Mouse (Mus musculus): ENCODE data around the gene Ccne1.
A peak's percentile ranks its signal among the peaks of the same experiment; 100 is the strongest.

Ccne1 gene

DNA sequence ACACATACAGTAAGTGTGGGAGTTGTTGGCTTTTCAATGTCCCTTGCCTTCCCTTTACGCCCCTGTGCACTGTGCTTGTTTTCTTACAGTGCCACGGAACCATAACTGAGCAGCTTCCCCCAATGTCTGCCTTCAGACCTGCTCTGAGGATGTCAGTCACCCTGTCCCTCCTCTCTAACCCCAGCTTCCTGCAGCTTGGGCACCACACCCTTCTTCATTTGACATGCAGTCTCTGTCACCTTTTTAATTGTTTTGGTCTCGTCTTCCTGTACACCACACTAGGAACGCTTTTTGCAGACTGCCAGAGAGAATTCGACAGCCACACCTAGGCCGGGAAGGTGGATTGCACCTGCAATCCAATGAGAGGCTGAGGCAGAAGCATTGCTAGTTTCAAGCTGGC lies 13.0 kb downstream of the Ccne1 start:
- no peak for DNase-seq (ENCODE audit: low spot score in 2 of 2)

- no peak for DNase-seq (ENCODE audit: low spot score in 2 of 2)
Measured at GRCm38 (mm10) chr7:38093101-38093500, 14.2 kb downstream of the Ccne1 start.

GRCm38 (mm10) chr7:38089930-38090675 lies 17.2 kb downstream of the Ccne1 start:
- no peak for DNase-seq (ENCODE audit: low spot score in 2 of 2)

DNA sequence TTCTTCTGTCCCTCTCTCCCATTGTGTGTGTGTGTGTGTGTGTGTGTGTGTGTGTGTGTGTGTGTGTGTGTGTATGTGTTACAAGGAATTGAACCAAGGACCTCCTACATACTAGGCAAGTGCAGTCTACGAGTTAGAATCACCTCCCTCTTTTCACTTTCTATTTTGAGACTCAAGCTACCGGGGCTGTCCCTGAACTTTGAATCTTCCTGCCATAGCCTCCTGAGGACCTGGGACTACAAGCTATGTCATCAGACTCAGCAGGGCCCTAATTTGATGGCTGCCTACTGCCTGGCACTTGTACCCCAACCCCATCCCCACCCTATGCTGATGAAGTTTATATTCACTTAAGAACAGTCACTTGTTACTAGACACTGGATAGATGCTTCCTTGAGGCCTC lies 18.9 kb downstream of the Ccne1 start:
- no peak for DNase-seq (ENCODE audit: low spot score in 2 of 2)

GRCm38 (mm10) chr7:38087856-38088255 lies 19.5 kb downstream of the Ccne1 start:
- DNase-seq (ENCODE audit: low spot score in 2 of 2), result peak; percentile 21 to 40

DNA sequence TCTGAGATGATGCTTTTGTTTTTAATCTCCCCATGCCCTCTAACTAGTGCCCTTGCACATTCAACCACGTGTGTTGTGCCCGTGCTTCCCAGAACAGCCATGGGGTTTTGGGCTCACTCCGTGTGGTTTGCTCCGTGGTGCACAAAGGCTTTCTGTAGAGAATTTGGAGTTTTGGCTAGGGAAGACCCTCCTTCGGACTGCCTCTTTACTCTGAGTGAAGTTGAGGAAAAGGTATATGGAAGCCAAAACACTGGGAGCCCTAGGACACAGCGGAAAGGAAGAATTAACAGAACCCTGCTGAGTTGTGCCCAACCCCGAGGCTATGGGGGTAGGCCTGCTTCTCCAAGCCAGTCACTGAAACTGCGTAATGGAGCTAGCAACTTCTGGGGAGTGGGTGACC lies 20.9 kb downstream of the Ccne1 start:
- no peak for DNase-seq (ENCODE audit: low spot score in 2 of 2)

- DNase-seq (ENCODE audit: low spot score in 2 of 2), result peak in 1 of 2 experiments; percentile 49
Measured at GRCm38 (mm10) chr7:38085573-38086211, 21.6 kb downstream of the Ccne1 start.

DNA sequence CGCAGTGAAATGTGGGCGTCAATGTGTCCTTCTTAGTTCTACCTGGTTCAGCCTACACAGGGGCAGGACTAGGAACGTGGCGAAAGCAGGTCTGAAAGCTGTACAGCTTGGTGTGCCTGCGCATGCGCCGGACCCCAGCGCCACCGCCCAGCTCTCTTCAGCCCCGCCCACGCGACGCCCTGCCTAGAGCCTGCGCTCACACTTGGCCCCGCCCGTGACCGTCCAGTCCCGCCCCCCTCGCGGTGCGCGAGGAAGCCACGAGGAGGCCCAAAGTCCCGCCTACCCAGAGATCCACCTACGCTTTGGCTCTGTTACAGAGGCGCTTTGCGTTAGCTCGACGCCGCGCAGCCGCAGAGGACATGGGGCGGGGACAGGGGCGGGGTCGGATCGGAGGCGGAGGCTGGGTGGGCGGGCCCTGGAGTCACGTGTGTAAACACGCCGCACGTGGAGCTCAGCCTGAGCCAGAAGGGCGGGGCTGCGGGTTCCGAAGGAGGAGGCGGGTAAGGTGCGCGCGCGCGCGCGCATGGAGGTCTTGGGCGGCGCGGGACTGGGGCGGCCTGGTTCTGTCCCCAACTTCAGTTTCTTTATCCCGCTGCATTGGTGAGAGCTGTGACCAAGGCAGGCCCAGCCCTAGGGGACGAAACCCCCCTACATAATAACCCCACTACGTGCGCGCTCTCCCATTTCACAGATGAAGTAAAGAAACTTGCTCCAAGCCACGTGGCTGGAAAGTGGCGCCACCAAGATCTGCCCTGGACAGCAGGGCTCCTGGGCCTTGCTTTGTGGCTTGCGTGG lies 22.4 kb downstream of the Ccne1 start:
- peak; percentile 99 for DNase-seq (ENCODE audit: low spot score in 2 of 2)

GRCm38 (mm10) chr7:38082971-38083370 lies 24.4 kb downstream of the Ccne1 start:
- DNase-seq (ENCODE audit: low spot score in 2 of 2), result no peak

- DNase-seq (ENCODE audit: low spot score in 2 of 2), result no peak
Measured at GRCm38 (mm10) chr7:38077189-38077588, 30.1 kb downstream of the Ccne1 start.

DNA sequence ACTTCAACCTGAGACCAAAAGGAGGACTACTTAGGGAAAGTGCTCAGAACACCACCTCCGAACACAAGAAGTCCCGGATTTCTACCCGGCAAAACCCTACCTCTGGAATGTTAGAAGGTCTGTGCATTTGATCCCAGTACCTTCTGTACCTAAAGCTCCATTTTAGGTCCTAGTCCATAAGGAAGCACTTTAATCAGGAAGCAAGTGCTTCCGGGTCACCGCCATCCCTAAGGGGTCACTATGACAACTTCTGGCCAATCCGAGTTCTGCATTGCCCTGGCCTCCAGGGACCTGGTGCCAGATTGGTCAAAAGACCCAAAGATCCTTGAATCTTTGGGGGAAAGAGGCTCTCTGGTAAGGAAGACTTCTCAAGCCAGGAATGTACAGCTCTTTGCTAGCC lies 31.8 kb downstream of the Ccne1 start:
- DNase-seq (ENCODE audit: low spot score in 2 of 2), result no peak

DNA sequence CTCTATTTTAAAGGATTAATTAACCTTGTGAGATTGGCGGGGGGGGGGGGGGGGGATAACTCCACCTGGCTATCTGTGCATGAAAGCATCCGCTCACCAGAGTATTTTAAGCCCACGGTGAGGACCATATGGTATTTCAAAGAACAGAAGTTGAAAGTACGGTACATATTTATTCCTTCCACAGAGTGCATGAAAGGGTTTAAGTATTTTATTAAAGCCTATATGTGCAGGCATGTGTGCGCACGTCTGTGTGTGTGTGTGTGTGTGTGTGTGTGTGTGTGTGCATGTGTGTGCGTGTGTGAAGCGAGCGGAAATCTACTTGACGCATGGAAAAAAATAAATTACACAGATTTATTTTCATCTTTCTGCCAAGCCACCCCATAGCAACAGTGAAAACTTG lies 32.4 kb downstream of the Ccne1 start:
- DNase-seq (ENCODE audit: low spot score in 2 of 2), result no peak

- DNase-seq (ENCODE audit: low spot score in 2 of 2), result no peak
Measured at GRCm38 (mm10) chr7:38074514-38074913, 32.8 kb downstream of the Ccne1 start.

- peak in 1 of 2 experiments; percentile 60 for DNase-seq (ENCODE audit: low spot score in 2 of 2)
Measured at GRCm38 (mm10) chr7:38073782-38074181, 33.6 kb downstream of the Ccne1 start.

DNA sequence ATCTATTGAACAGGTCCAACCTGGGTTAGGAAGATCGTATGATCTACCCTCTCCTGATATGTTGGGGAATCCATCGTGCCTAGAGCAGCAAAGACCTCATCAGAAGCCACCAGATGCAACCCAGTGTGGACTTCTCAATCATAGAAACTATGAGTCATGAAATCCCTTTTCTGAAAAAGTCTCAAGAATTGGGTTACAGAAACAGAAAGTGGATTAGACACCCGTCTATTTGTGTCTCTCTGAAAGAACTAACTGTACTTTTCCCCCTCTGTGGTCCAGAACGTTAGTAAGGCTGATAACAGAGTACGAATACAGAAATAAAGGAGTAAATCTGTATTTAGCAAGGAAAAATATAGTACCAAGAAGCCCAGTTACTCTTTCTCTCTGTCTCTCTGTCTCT lies 36.3 kb downstream of the Ccne1 start:
- no peak for DNase-seq (ENCODE audit: low spot score in 2 of 2)

DNA sequence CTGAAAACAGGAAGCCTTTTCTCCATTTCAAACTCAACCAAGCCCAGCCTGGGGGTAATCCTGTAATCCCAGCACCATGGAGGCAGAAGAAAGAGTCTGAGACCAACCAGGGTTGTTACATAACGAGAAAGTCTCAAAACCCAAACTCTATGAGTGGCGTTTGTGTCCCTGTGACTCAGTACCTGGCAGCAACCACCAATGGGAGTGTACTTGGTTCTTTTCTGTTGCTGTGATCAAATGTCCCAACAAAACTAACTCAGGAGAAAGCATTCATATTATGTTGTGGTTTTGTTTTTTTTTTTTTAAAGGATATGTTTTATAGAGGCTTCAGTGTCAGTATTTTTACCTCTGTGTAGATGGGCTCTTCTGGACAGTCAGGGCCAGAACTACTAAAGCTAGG lies 36.7 kb downstream of the Ccne1 start:
- DNase-seq (ENCODE audit: low spot score in 2 of 2), result no peak

DNA sequence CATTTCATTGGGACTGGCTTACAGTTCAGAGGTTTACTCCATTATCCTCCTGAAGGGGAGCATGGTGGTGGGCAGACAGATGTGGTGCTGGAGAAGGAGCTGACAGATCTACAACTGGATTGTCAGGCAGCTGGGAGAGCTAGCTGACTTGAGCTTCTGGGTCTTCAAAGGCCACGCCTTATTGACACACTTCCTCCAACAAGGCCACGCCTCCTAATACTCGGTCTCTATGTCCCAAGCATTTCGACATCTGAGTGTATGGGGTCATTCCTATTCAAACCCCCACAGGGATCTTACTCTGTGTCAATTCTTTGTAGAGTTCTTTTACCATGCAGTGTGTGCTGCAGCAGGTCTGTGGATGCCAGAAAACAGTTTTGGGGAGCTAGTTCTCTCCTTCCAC lies 42.9 kb downstream of the Ccne1 start:
- no peak for DNase-seq (ENCODE audit: low spot score in 2 of 2)

GRCm38 (mm10) chr7:38061060-38061970 lies 46.0 kb downstream of the Ccne1 start:
- DNase-seq (ENCODE audit: low spot score in 2 of 2), result peak; percentile 69 to 86

- no peak for DNase-seq (ENCODE audit: low spot score in 2 of 2)
Measured at GRCm38 (mm10) chr7:38059636-38060330, 47.6 kb downstream of the Ccne1 start.

- DNase-seq (ENCODE audit: low spot score in 2 of 2), result no peak
Measured at GRCm38 (mm10) chr7:38059096-38059495, 48.2 kb downstream of the Ccne1 start.

GRCm38 (mm10) chr7:38055996-38056395 lies 51.3 kb downstream of the Ccne1 start:
- no peak for DNase-seq (ENCODE audit: low spot score in 2 of 2)

Measured in frontal cortex, postnatal 10 days (tissue).